Mouse (Mus musculus): ENCODE measurements around the gene Pth1r.

Gene Pth1r

GRCm38 (mm10) chr9:110716775-110717174, 30.2 kb downstream of the Pth1r start:
- peak; percentile 62 for DNase-seq (ENCODE audit: low read depth)

- no peak for DNase-seq (ENCODE audit: low read depth)
Observed at GRCm38 (mm10) chr9:110715426-110715825, 31.5 kb downstream of the Pth1r start.

- no peak for DNase-seq (ENCODE audit: low read depth)
Observed at GRCm38 (mm10) chr9:110713389-110713788, 33.6 kb downstream of the Pth1r start.

GRCm38 (mm10) chr9:110712545-110712944, 34.4 kb downstream of the Pth1r start:
- DNase-seq (ENCODE audit: low read depth), result no peak

- DNase-seq (ENCODE audit: low read depth), result no peak
Observed at GRCm38 (mm10) chr9:110711996-110712395, 34.9 kb downstream of the Pth1r start.

GRCm38 (mm10) chr9:110711532-110711931, 35.4 kb downstream of the Pth1r start:
- no peak for DNase-seq (ENCODE audit: low read depth)

GRCm38 (mm10) chr9:110709640-110710258, 37.2 kb downstream of the Pth1r start:
- DNase-seq (ENCODE audit: low read depth), result peak; percentile 90

GRCm38 (mm10) chr9:110706784-110707183, 40.2 kb downstream of the Pth1r start:
- no peak for DNase-seq (ENCODE audit: low read depth)

- no peak for DNase-seq (ENCODE audit: low read depth)
Observed at GRCm38 (mm10) chr9:110703951-110704350, 43.0 kb downstream of the Pth1r start.

GRCm38 (mm10) chr9:110702848-110703247, 44.1 kb downstream of the Pth1r start:
- DNase-seq (ENCODE audit: low read depth), result no peak

- DNase-seq (ENCODE audit: low read depth), result no peak
Observed at GRCm38 (mm10) chr9:110701114-110702032, 45.6 kb downstream of the Pth1r start.

GRCm38 (mm10) chr9:110699574-110699973, 47.4 kb downstream of the Pth1r start:
- no peak for DNase-seq (ENCODE audit: low read depth)

- no peak for DNase-seq (ENCODE audit: low read depth)
Observed at GRCm38 (mm10) chr9:110697465-110697864, 49.5 kb downstream of the Pth1r start.

GRCm38 (mm10) chr9:110696427-110696826, 50.5 kb downstream of the Pth1r start:
- no peak for DNase-seq (ENCODE audit: low read depth)

- no peak for DNase-seq (ENCODE audit: low read depth)
Observed at GRCm38 (mm10) chr9:110695165-110695755, 51.7 kb downstream of the Pth1r start.

GRCm38 (mm10) chr9:110689261-110689779, 57.6 kb downstream of the Pth1r start:
- no peak for DNase-seq (ENCODE audit: low read depth)

- DNase-seq (ENCODE audit: low read depth), result no peak
Observed at GRCm38 (mm10) chr9:110687846-110688245, 59.1 kb downstream of the Pth1r start.

- DNase-seq (ENCODE audit: low read depth), result no peak
Observed at GRCm38 (mm10) chr9:110687061-110687460, 59.9 kb downstream of the Pth1r start.

GRCm38 (mm10) chr9:110686472-110686871, 60.5 kb downstream of the Pth1r start:
- no peak for DNase-seq (ENCODE audit: low read depth)

- peak; percentile 95 for DNase-seq (ENCODE audit: low read depth)
Observed at GRCm38 (mm10) chr9:110685591-110685990, 61.4 kb downstream of the Pth1r start.

- peak; percentile 83 for DNase-seq (ENCODE audit: low read depth)
Observed at GRCm38 (mm10) chr9:110685187-110685586, 61.8 kb downstream of the Pth1r start.

- peak; percentile 82 for DNase-seq (ENCODE audit: low read depth)
Observed at GRCm38 (mm10) chr9:110684100-110684831, 62.7 kb downstream of the Pth1r start.
